Mouse (Mus musculus): ENCODE measurements around the gene Panx2. TPM values are rescaled to one million over a fixed set of nuclear protein-coding genes. Genes with fewer than 3 reads are reported as not detected.

Panx2 gene
- polyA plus RNA-seq, 1 experiment from 2014 or later, result 1.8 TPM

- ATAC-seq (ENCODE audit: insufficient number of reproducible peaks, low FRiP score), result peak; percentile 93
- H3K9ac ChIP-seq, result peak overlapping the region; percentile 92
- no peaks in the 10 kb centered on the region for H3K9me3 ChIP-seq (replicated peaks)
- peaks cover 9% of the 10 kb centered on the region for H3K36me3 ChIP-seq
- no peaks in the 10 kb centered on the region for H3K27me3 ChIP-seq (replicated peaks)
- peak overlapping the region; percentile 86 for H3K4me2 ChIP-seq
- peak overlapping the region; percentile 87 for H3K4me3 ChIP-seq
- under 1% methylated on average over 45 of the region's 59 CpGs for WGBS
- peaks cover 58% of the 10 kb centered on the region for H3K4me1 ChIP-seq (replicated peaks)
- peak overlapping the region; percentile 93 for H3K27ac ChIP-seq (ENCODE audit: poor library complexity, severe bottlenecking)
These were observed 16.1 kb downstream of the Panx2 start for GRCm38 (mm10) chr15:89075478-89076147.

DNA sequence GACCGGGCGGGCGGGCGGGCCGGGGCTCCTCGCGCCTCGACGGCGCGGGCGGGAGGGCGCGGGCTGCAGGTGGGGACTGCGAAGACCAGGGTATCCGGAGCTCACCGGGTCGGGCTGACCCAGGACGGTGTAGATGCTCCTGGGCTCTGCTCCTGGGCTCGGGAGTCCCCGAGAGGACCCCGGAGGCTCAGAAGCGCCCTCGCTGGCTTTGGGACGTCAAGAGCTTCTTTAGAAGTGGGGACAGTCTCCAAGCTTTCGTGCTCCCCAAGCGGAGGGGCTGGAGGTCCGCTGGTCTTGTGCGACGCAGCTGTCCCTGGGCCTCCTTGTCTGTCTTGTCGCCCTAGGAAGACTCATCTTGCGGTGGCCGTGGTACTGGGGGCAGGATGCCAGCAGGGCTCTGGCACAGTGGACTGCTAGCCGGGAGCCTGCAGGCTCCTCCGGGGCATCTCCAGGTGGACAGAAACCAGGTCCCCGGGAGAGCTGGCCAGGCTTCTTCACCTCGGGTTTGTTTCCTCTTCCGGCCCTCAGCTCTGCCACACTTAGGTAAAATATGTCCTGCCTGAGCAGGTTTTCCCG lies 16.7 kb downstream of the Panx2 start:
- 0% methylated on average over 28 of the region's 39 CpGs for WGBS
- Histone ChIP-seq H3K4me3 (peak overlapping the region; percentile 87), H3K36me3 (peaks cover 16% of the 10 kb centered on the region), H3K9me3 (replicated peaks) (no peaks in the 10 kb centered on the region), H3K27me3 (replicated peaks) (no peaks in the 10 kb centered on the region), H3K4me1 (replicated peaks) (peaks cover 58% of the 10 kb centered on the region), H3K27ac (ENCODE audit: poor library complexity, severe bottlenecking) (peak overlapping the region; percentile 93), H3K9ac (peak overlapping the region; percentile 92), H3K4me2 (peak overlapping the region; percentile 86)
- peak; percentile 20; the same call in 1 of the 2 replicates for ATAC-seq (ENCODE audit: insufficient number of reproducible peaks, low FRiP score)

DNA sequence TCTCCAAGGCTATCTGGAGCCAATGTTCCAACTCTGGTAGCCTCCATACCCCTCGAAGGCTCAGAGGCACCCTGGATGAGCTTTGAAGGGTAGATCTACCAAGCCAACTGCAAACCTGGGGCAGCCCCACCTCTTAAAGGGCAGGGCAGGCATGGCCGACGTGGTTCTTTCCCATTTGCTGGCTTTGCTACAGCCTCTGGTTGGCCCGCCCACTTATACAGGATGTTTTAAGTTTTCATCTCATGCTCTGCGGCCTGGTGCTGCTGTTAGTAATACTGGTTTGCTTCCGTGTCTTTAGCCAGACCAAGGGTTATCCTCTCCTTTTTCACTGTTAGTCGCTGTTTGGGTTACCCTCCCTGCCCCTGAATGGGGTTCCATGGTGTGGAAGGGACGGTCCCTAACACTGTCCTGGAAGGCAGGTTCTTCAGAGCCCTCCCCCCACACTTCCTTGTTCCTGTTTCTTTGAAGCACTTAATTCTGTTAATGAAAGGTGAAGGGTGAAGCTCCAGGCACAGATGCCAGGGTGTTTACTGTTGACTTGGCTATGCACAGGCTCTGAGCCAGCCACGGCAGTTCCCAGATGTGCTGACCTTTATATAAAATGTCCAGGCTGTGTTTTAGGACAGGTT lies 18.8 kb downstream of the Panx2 start:
- peak overlapping the region; percentile 92 for H3K9ac ChIP-seq
- H3K9me3 ChIP-seq (replicated peaks), result no peaks in the 10 kb centered on the region
- no peak for ATAC-seq (ENCODE audit: insufficient number of reproducible peaks, low FRiP score)
- H3K27ac ChIP-seq (ENCODE audit: poor library complexity, severe bottlenecking), result no peak overlapping the region
- no peak overlapping the region; the same call in 1 of the 2 replicates for H3K4me3 ChIP-seq
- peaks cover 36% of the 10 kb centered on the region for H3K36me3 ChIP-seq
- 57% methylated on average over 9 of the region's 9 CpGs for WGBS
- H3K4me2 ChIP-seq, result peak overlapping the region; percentile 86
- H3K27me3 ChIP-seq (replicated peaks), result no peaks in the 10 kb centered on the region
- peaks cover 47% of the 10 kb centered on the region for H3K4me1 ChIP-seq (replicated peaks)

DNA sequence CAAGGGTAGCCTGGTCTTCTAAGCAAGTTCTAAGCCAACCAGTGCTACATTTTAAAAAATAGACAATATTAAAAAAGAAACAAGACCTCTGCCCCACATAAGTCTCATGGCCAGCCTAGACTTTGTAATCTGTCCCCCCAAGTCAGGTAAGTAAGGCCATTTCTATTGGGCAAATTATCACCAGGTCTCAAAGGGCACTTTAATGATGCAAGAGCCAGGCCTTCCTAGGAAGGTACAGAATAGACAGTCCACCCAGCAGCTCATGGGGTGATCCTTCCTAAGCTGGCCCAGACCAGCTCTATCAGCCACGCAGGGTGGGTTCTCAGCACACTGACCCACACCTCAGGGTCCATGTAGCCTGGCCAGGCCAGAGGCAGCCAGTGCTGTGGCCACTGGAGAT lies 24.4 kb downstream of the Panx2 start:
- Histone ChIP-seq H3K4me3 (no peak overlapping the region), H3K4me1 (replicated peaks) (peaks cover 10% of the 10 kb centered on the region), H3K4me2 (no peak overlapping the region), H3K9me3 (replicated peaks) (no peaks in the 10 kb centered on the region), H3K9ac (no peak overlapping the region), H3K27ac (ENCODE audit: poor library complexity, severe bottlenecking) (no peak overlapping the region), H3K36me3 (peaks cover 76% of the 10 kb centered on the region), H3K27me3 (replicated peaks) (no peaks in the 10 kb centered on the region)
- WGBS, result 97% methylated on average over 1 of the region's 1 CpGs
- ATAC-seq (ENCODE audit: insufficient number of reproducible peaks, low FRiP score), result no peak

DNA sequence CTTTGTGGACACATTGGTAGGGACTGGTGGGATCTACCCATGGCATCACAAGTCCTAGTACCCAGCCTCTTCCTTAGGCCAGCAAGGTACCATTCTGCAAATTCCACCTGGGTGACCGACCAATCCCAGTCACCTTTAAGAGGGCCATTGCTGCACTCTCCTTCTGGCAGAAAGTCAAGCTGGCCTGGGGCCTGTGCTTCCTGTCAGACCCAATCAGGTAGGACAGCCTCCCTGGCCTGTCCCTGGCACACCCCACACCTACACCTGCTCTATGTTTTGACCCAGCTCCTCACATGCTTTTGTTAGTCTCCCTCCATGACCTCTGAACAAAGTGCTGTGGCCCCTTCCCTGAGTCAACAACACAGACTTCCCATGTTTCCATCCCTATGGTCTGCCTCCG lies 25.3 kb downstream of the Panx2 start:
- no peak overlapping the region for H3K4me2 ChIP-seq
- H3K4me3 ChIP-seq, result no peak overlapping the region
- no peak overlapping the region for H3K27ac ChIP-seq (ENCODE audit: poor library complexity, severe bottlenecking)
- WGBS, result 86% methylated on average over 2 of the region's 2 CpGs
- H3K27me3 ChIP-seq (replicated peaks), result no peaks in the 10 kb centered on the region
- peaks cover 70% of the 10 kb centered on the region for H3K36me3 ChIP-seq
- H3K9ac ChIP-seq, result no peak overlapping the region
- no peaks in the 10 kb centered on the region for H3K9me3 ChIP-seq (replicated peaks)
- no peak for ATAC-seq (ENCODE audit: insufficient number of reproducible peaks, low FRiP score)
- H3K4me1 ChIP-seq (replicated peaks), result peaks cover 13% of the 10 kb centered on the region

- 3% methylated on average over 37 of the region's 38 CpGs for WGBS
- H3K4me1 ChIP-seq (replicated peaks), result peaks cover 19% of the 10 kb centered on the region
- peak within 1 kb of the TSS; percentile 69 for H3K27ac ChIP-seq (ENCODE audit: poor library complexity, severe bottlenecking)
- peak within 1 kb of the TSS; percentile 99 for H3K4me2 ChIP-seq
- no peaks in the 10 kb centered on the region for H3K27me3 ChIP-seq (replicated peaks)
- peak within 1 kb of the TSS; percentile 96 for H3K9ac ChIP-seq
- H3K9me3 ChIP-seq (replicated peaks), result no peaks in the 10 kb centered on the region
- H3K4me3 ChIP-seq, result peak within 1 kb of the TSS; percentile 93
- H3K36me3 ChIP-seq, result peaks cover 48% of the 10 kb centered on the region
- peak; percentile 93 for ATAC-seq (ENCODE audit: insufficient number of reproducible peaks, low FRiP score)
These were observed 29.2 kb downstream of the Panx2 start, which contains the start of gene Selenoo for GRCm38 (mm10) chr15:89088607-89089247. Gene Selenoo, plus strand, starts transcription at chr15:89089084.

GRCm38 (mm10) chr15:89089248-89090051 lies 29.9 kb downstream of the Panx2 start:
- Histone ChIP-seq H3K9ac (peak overlapping the region; percentile 96), H3K36me3 (peaks cover 48% of the 10 kb centered on the region), H3K27me3 (replicated peaks) (no peaks in the 10 kb centered on the region), H3K27ac (ENCODE audit: poor library complexity, severe bottlenecking) (peak overlapping the region; percentile 69; the same call in 1 of the 2 replicates), H3K4me1 (replicated peaks) (peaks cover 19% of the 10 kb centered on the region), H3K4me3 (peak overlapping the region; percentile 93), H3K9me3 (replicated peaks) (no peaks in the 10 kb centered on the region), H3K4me2 (peak overlapping the region; percentile 99)
- peak; percentile 76 for ATAC-seq (ENCODE audit: insufficient number of reproducible peaks, low FRiP score)
- 2% methylated on average over 68 of the region's 68 CpGs for WGBS

DNA sequence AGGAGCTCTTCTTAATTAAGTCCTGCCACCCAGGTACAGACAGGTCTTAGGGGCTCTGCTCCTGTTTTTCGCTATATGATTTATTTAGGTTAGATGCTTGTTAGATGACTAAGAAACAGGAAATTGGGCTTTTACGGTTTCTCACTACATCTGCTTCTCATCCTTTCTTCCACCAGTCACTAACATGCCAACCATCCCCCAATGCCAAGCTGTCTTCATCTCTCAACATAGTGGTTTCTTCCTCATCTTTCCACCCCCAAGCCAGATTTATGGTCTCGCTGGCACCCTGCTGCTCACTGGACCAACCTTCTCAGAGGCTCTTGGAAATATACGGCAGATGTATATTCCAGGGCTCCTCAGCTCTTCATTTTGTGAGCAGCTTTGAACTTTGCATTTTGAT lies 31.1 kb downstream of the Panx2 start:
- no peaks in the 10 kb centered on the region for H3K9me3 ChIP-seq (replicated peaks)
- peaks cover 19% of the 10 kb centered on the region for H3K4me1 ChIP-seq (replicated peaks)
- no peak overlapping the region for H3K4me2 ChIP-seq
- no peaks in the 10 kb centered on the region for H3K27me3 ChIP-seq (replicated peaks)
- 88% methylated on average over 4 of the region's 4 CpGs for WGBS
- ATAC-seq (ENCODE audit: insufficient number of reproducible peaks, low FRiP score), result no peak
- H3K36me3 ChIP-seq, result peaks cover 48% of the 10 kb centered on the region
- H3K27ac ChIP-seq (ENCODE audit: poor library complexity, severe bottlenecking), result no peak overlapping the region
- no peak overlapping the region for H3K9ac ChIP-seq
- no peak overlapping the region for H3K4me3 ChIP-seq

- no peaks in the 10 kb centered on the region for H3K27me3 ChIP-seq (replicated peaks)
- no peak overlapping the region for H3K4me2 ChIP-seq
- ATAC-seq (ENCODE audit: insufficient number of reproducible peaks, low FRiP score), result no peak
- no peak overlapping the region for H3K9ac ChIP-seq
- H3K36me3 ChIP-seq, result peaks cover 48% of the 10 kb centered on the region
- peaks cover 19% of the 10 kb centered on the region for H3K4me1 ChIP-seq (replicated peaks)
- H3K4me3 ChIP-seq, result no peak overlapping the region
- H3K9me3 ChIP-seq (replicated peaks), result no peaks in the 10 kb centered on the region
- 78% methylated on average over 5 of the region's 5 CpGs for WGBS
- H3K27ac ChIP-seq (ENCODE audit: poor library complexity, severe bottlenecking), result no peak overlapping the region
These were observed 32.6 kb downstream of the Panx2 start for GRCm38 (mm10) chr15:89092181-89092580.

- no peak overlapping the region for H3K4me3 ChIP-seq
- no peak overlapping the region for H3K27ac ChIP-seq (ENCODE audit: poor library complexity, severe bottlenecking)
- no peak for ATAC-seq (ENCODE audit: insufficient number of reproducible peaks, low FRiP score)
- H3K36me3 ChIP-seq, result peaks cover 99% of the 10 kb centered on the region
- no peaks in the 10 kb centered on the region for H3K9me3 ChIP-seq (replicated peaks)
- H3K9ac ChIP-seq, result no peak overlapping the region
- no peak overlapping the region for H3K4me2 ChIP-seq
- H3K27me3 ChIP-seq (replicated peaks), result no peaks in the 10 kb centered on the region
- no peaks in the 10 kb centered on the region for H3K4me1 ChIP-seq (replicated peaks)
- 92% methylated on average over 5 of the region's 5 CpGs for WGBS
These were observed 37.9 kb downstream of the Panx2 start for GRCm38 (mm10) chr15:89097450-89097849.

Measured in heart, embryonic 12.5 days (tissue).